Mouse (Mus musculus): ENCODE data around the gene Sorbs2. TPM values are rescaled to one million over a fixed set of nuclear protein-coding genes. Genes with fewer than 3 reads are reported as not detected.

Sorbs2 gene
- total RNA-seq, 2 experiments from 2014 or later, result 985 TPM

DNA sequence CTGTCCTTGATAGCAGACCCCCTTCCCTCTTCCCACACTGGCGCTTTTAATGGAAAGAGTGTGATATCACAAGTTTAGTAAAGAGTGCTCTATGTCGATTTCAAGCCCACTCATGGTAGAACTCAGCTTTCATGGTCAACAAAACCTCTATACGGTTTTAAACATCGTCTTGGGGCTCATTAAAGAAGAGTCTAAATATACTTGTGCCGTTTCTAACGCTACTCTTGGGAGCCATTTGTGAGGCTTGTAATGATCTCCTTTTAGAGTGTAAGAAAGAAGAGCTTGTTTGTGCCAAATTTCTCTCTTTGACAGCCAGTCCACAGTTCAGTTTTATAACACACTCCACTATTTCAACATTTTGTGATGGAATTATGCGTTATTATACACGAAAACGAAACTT is 253.0 kb downstream of the Sorbs2 start:
- DNase-seq, result no peak

DNA sequence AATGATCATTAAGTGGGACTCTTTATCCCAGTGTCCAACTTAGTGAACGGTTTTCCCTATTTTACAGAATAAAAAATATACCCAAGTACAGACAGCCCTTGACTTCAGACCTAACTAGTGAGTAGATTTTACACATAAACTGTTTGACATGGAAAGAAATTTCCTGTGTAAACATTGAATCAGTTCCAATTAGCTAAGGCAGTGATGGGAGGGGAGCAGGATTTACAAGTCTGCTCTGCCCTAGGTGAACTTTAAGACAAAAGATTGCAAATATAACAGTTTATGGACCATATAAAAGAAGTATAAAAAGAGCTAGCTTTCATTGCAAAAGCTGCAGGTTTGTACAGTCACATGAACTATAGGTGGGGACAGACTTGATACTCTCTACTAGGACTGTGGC is 253.5 kb downstream of the Sorbs2 start:
- DNase-seq, result no peak

DNA sequence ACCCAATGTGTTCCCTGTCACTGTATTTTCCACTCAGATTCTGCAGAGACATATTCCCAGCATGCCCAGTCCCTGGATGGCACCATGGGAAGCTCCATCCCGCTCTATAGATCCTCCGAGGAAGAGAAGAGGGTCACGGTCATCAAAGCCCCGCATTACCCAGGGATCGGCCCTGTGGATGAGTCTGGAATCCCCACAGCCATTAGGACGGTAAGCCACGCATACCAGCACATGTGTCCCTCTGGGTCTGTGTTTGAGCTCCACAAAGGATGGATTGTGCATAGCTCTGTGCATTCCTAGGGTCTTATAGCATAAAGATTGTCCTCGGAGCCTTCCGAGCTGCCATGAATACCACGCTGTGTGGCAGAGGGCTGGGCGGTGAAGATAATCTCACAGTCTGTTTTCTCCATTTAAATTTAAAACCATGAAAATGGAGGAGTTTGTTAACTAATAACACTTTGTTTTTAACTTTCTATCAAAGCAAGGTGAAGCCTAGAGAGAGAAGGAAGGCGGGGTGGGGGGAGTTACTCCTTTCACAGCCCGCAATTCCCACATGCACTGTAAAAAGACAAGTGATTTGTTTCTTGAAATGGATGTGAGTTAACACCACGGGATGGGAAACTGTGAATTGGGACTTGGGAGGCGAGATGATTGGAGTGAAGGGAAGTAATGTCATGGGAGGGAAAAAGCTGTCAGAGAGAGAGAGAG is 255.5 kb downstream of the Sorbs2 start:
- no peak for DNase-seq

DNA sequence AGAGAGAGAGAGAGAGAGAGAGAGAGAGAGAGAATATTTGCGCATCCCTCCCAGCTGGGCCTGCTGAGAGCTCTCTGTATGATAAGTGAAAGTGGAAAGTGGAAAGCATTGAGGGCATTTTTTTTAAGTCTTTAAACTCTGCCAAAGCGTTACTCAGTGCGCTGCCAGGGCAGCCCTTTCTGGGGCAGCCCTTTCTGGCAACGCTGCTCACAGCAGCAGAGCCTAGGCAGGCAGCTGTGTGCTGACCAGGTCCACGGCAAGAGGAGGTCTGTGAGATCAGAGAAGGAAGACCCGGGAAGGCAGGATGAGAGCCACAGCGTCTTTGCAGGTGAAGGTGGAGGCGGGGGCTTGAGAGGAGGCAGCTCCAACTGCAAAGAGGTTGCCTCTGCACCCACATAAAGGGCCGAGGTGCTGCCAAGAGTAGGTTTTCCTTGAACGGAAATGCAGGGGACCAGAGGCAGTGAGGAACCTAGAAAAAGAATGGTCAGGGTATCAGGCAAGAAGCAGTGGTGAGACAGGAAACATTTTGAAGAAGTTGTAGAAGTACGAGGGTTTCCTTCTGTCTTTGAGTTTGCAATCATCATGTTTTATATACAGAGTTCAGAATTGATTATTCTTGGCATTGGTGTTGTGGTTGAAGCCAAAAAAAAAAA is 256.2 kb downstream of the Sorbs2 start:
- peak; percentile 61 for DNase-seq

DNA sequence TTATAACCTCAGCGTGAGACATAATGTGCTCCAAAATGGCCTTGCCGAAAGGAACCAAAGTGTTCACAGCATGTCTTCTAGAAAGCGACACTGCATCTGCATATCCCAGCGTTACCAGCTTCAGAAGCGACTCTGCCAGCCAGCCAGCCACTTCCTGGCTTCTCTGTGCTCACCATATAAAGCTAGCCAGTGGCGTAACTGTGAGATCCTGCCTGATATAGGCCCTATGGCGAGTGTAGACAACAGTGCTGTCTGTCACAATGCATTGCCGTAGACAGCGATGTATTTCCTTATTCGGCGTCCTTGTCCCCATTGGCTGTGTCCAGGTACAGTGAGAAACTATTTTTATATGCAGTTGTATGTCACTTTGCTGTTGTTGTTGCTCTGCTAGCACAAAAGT is 258.6 kb downstream of the Sorbs2 start:
- DNase-seq, result peak; percentile 32

DNA sequence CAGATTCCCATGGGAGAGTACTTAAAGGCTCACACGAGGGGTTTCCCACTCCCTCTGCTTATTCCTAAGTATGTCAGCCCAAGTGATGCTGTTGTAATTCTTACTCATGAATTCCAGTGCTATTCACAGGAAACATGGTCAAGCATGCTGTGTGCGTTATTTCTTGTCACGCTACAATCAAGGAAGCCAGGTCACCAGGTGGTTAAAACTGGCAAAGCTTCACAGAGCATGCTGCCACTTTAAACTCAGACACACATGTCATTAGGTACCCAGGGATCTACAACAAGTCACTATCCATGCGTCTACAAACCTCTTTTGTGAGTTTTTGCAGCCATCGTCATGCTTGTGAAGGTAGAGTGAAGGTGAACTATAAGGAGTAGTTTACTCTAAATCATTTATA is 267.3 kb downstream of the Sorbs2 start:
- DNase-seq, result no peak

DNA sequence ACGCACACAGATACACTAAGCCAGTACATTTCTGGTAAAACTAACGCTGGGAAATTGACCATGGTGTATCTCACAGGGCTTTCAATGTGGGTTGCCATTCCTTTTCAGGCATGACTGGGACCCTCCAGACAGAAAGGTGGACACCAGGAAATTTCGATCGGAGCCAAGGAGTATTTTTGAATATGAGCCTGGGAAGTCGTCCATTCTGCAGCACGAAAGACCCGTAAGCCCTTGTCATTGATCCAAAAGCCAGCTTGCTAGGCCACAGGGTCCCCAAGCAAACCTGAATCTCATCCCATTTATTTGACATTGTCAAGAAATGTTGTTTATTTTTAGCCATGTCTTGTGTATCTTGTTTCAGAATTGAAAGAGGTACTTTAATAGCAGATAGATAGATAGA is 267.9 kb downstream of the Sorbs2 start:
- DNase-seq, result no peak

DNA sequence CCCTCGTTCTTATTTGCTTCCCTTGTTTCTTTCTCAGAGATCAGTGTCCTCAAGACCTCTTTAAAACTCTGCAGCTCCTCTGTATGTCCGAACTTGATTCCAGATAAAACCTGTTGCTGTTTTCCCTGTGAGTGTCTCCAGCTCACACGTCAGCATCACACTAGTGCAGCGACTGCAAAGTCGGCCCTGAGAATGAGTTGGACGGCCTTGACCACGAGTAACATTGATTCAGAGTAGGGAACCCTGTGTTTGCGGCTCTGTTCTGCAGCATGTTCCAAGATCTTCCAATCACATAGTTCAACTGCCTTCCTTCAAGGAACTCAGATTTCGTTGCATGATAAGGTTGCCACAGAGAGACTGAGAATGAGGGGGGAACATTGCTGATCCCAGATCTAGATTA is 268.8 kb downstream of the Sorbs2 start:
- no peak for DNase-seq

DNA sequence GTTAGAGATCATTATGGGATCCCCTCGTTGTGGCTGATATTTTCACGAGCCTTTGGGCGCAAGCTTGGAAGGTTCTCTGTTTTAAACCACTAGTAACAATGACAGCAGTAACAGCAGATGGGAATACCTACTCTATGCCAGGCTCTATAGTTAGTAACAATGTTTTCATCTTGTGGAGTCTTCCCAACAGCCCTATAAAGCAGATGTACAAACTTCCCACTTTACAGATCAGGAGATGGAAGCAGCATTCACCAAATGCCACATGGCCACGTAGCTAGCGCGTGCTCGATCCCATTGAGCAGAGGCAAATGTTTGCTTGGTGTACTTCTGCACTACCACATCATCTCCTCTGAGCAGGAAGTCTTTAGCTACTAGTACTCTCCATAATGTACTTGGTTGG is 269.4 kb downstream of the Sorbs2 start:
- no peak for DNase-seq

DNA sequence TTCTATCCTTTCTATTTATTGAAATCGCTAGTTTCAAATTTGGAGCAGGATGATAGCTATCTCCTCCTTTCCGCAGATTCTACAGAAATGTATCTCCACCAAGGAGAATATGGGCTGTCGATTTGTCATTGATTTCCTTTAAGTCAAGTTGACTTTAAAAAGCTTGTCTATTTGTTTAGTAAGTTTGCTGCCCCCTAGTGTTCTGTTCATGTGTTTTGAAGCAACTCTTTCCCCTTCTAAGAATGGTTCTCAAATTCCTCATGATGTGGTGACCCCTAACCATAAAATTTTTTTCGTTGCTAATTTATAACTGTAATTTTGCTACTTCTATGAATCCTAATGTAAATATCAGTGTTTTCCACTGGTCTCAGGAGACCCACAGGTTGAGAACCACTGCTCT is 273.0 kb downstream of the Sorbs2 start:
- DNase-seq, result no peak

DNA sequence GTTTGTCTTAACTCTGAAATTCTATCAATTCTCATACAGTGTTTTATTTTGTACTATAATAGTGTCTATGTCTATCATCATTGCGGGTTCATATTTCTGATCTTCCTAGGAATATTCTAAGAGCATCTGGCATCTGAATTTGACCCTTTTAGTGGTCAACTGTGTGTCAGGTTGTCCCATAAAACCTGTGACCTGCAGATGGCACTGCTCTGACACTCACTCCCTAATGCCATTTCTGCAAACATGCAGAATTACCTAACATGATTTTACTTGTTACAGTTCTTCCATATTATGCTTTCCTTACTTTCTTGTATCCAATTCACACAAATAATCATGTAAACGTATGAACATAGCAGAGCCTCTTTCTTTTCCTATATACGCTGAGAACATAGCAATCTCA is 281.0 kb downstream of the Sorbs2 start:
- no peak for DNase-seq

DNA sequence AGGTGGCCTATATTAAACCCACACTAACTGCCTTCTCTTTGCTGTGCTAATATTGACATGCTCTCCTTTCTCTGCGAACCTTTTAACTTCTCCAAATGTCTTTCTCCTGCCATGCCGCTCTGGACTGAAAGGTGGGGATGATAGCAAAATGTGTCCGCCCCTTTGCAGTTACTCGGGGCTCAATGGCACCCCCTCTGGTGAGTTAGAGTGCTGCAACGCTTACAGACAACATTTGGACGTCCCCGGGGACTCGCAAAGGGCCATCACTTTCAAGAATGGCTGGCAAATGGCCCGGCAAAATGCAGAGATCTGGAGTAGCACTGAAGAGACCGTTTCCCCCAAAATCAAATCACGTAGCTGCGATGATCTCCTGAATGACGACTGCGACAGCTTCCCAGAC is 287.3 kb downstream of the Sorbs2 start:
- DNase-seq, result peak; percentile 68

DNA sequence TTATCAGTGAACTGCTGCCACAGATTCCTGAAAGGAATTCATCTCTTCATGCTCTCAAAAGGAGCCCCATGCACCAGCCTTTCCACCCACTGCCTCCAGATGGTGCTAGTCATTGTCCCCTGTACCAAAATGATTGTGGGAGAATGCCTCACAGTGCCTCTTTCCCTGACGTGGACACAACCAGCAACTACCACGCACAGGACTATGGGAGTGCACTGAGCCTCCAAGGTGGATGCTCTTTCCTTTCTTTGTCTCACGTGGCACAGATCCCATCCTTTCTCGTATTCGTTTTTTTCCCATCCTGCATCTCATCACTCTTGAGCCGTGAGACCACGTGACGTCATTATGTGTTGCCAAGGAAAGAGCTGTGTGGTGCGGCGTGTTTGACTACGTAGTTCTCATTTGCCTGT is 288.7 kb downstream of the Sorbs2 start:
- DNase-seq, result peak; percentile 76

DNA sequence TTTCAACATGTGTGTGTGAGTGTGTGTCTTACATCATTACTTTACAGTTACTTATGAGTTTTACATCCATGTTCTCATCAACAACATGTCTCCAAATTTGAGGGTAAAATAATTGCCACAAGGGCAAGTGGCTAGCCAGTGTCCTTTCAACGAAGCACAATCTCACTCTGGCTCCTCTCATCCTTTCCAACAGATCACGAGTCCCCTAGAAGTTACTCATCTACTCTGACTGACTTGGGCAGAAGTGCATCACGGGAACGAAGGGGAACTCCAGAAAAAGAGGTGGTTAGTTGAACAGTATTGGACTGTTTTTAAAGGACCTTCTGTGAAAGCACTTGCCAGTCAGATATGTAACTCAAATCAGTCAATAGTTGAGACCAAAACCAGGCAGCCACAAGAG is 291.9 kb downstream of the Sorbs2 start:
- DNase-seq, result no peak

DNA sequence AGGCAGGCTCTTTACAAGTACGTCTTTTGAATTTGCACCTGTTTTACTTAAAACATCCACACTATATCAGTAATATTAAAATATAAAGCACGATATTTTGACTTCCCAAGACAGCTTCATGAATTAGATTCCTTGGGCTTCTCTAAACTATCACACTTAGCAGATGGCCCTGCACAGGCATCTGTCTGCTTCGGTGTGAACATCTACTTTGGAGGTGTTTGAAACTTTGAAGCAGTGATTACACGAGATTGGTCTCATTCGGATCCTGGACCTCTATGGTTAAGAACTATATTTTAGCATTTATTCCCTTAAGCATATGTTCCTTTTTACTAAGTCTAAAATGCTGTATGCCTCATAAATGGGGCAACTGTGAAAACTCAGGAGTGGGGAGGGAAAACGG is 301.0 kb downstream of the Sorbs2 start:
- no peak for DNase-seq

DNA sequence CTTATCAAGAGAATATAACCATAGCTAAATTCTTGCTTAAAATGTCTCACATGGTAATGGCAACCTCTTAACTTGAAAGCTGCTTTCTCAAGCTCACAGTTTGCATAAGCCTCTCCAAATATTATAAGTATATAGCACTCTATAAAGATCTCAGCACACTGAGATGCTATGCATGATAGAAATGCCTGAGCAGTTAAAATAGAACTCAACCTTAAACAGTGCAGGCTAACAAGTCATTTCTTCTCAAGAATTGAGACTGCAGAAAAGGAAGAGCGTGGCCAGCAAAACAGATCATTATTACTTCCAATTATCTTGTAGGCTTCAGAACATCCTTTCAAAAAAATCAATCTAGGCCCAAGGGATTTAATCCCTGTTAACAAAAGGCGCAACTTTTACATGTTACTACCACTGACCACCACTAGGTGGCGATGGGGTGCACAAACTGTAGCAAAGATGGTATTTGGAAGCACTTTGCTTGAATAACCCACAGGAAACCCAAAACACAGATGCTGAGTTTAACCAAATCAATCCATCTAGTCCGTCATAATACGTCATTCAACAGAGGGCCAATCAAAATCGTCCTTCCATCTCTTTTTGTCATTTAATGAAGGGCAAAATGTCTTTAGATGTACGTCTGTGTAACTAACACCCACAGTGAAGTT is 309.3 kb downstream of the Sorbs2 start:
- DNase-seq, result peak; percentile 72

DNA sequence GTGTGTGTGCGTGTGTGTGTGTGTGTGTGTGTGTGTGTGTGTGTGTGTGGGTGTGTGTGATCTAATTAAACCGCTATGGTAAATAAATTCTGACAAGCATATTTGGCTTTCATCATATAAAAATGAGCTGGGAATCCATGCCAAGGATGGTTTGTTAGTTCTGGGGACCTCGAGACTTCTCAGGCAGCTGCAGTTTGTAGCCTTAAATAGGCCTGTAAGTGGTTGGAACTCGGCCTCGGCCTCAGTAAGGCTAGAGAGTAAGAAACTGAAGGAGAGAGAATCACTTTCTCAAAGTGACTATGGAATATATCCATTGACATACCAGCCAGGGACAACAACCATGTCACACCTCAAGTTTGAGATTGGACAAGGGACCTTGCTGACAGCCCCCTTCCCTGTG is 314.1 kb downstream of the Sorbs2 start:
- no peak for DNase-seq

DNA sequence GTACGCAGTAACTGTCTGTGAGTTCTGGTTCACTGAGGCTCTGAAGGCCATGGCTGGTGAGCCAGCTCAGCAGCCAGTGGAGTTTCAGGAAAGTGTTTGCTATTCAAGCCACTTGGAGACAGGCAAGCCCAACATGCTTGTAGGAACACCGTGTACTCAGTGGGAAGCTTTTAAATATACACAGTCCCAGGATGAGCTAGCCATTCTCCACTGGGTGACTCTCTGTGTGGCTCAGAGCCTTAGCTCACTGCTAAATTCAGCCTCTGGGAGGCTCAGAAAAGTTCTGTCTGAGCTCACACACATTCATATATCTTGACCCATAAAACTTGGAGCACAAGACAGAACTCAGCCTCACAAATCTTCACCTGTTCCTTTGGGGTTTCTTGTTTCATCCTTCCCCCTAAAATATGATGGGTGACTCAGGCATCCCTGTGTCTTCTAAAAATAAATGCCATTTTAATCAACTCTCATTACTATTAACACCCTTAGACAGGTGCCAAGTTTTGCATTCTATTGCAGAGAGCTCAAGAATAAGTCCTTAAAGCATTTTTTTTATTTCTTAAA is 322.5 kb downstream of the Sorbs2 start:
- no peak for DNase-seq

DNA sequence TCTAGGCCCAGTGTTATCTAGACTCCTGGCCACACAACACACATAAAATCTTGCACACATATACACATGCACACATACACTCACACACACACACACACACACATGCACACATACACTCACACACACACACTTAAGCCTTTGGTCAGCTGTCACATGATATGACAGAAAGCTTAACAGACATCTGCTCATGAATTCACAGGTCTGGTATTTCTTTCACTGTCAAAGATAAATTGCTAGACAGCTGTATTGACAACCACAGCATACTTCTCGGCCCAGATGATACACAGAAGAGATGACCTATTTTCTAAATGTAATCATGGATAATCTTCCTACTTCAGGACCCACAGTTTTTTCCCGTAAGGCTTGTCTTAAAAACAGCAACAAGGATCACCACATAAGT is 326.3 kb downstream of the Sorbs2 start:
- DNase-seq, result no peak

DNA sequence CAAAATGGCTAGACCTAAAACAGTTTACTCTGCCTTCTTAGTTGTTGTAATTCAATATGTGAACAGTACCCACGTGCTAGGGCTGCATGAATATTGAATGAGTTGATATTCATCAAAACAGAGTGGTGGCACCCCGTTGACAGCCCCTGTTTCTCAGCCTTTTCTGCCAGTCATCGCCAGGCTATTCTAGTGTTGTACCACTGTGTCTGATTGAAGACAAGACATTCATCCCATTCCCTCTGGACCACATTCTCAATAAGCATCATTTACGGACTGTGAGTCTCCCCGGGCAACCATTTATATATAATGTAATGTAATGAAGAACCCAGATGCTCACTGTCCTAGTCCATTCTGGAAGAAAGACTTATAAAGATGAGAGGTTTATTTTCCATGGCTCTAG is 335.7 kb downstream of the Sorbs2 start:
- DNase-seq, result no peak

DNA sequence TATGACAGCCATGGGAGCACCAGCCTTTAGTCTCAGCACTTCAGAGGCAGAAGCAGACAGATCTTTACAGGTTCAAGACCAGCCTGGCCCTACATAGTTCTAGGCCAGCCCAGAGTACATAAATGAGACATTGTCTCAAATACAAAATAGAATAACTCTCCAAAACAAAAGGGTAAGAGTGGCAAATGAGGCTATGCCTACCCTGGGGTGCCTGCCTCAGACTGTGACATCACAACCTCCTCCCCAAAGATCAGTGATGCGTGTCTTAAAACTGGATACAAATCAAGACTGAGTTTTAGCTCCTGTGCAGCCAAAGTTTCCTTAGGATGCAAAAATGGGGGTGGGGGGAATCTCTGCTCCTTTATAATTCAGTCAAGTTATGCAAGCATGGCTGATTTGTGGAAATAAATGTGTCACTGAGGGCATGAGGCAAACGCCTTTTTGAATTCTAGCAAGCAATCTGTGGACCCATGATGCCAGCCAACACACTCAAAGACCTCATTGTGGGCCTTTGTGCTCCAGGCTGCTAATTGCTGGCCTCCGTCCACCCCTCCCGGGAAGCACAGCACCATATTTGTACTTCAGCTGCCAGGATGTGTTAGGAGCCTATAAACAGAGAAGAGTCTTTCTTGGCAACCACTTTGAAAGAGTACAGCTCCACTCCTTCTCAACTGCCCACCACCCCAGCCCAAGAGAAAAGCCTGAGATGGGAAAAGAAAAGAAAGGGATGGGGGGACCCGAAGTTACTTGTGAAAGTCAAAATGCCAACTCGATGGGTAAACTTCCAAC is 336.7 kb downstream of the Sorbs2 start:
- DNase-seq, result peak; percentile 70

DNA sequence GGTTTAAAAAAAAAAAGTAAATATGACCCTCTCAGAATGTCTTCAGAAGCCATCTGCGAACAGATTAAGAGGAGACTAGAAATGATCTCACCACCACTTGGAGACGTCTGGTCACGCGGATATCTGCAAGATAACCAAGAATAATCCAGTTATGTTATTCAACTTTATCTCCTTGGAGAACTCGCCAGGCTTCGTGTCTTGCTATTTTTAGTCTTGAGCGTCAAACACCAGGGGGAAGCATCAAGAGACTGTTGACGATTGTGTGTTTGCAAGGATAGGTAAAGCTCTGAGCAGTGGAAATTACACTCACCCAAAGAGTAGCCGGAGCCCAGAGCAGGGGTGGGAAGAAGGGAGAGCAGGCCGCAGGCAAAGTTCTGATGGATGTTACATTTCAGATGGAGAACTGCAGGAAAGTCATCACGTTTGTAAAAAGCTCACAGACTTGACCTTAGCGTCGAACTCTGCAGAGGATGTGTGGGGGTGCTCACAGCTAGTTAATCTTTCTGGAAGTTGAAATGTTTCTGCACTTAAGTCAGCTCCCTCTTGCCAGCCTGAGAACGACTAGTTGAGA is 337.4 kb downstream of the Sorbs2 start:
- peak; percentile 61 for DNase-seq
